Mouse (Mus musculus): ENCODE data around the gene Taf6. TPM values are rescaled to one million over a fixed set of nuclear protein-coding genes. Genes with fewer than 3 reads are reported as not detected.

The Taf6 gene
- total and polyA plus RNA-seq, 2 experiments from 2014 or later: 48.2 to 70.2 TPM

DNA sequence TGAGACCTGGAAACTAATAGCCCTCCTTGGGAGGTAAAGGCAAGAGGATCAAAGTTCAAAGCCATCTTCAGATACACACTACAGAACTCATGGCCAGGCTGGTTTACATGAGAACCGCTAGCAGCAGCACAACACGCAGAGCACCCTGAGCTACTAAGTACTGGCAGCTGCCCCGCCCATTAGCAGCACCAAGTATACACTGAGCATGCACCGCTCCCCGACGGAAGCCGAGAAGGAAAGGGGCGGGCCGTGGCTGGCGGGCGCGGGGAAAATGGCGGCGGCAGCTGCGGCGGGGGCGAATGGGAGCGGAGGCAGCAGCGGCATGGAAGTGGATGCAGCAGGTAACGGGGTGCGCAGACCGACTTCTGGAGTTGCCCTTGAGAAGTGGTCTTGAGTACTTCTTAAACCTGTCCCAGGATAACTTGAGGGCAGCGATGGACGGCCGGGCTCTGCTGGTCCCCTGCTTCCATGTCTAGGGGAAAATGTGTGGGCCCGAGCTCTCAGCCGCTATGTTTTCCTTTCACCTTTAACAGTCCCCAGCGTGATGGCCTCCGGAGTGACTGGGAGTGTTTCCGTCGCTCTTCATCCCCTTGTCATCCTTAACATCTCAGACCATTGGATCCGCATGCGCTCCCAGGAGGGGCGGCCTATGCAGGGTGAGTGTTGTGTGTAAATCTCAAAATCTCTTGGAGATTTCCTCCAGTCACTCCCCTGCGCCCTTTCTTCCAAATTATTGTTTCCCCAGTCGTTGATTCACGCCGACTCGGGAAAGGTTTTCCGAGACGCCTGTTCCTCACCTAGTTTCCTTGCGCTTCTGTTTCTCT lies 26.2 kb downstream of the Taf6 start, which contains the start of gene Cops6:
Gene Cops6 (plus strand): TSS at position 230 of the 824 bp plus-strand sequence.
- peak within 1 kb of the TSS; percentile 45 for H3K27ac ChIP-seq
- peak; percentile 19 for TF ChIP-seq CTCF (IDR thresholded peaks at IDR 0.05; ENCODE audit: low read depth)
- peak within 1 kb of the TSS; percentile 66 for H3K9ac ChIP-seq (replicated peaks; ENCODE audit: low read length)
- H3K36me3 ChIP-seq (ENCODE audit: insufficient read depth, low read length): peaks cover 30% of the 10 kb centered on the region
- H3K27me3 ChIP-seq (ENCODE audit: insufficient read depth, low read length): no peaks in the 10 kb centered on the region
- ATAC-seq: peak; percentile 97
- H3K4me3 ChIP-seq (ENCODE audit: low read length): peak within 1 kb of the TSS; percentile 50
- under 1% methylated on average over 41 of the region's 42 CpGs for WGBS
- H3K4me2 ChIP-seq (ENCODE audit: low read depth, low read length): peak within 1 kb of the TSS; percentile 72
- peak; percentile 95 for DNase-seq (ENCODE audit: low spot score)
- no peaks in the 10 kb centered on the region for H3K9me3 ChIP-seq (ENCODE audit: low read length)
- H3K4me1 ChIP-seq (ENCODE audit: insufficient read depth, low read length): no peaks in the 10 kb centered on the region; the same call in 1 of the 2 replicates

DNA sequence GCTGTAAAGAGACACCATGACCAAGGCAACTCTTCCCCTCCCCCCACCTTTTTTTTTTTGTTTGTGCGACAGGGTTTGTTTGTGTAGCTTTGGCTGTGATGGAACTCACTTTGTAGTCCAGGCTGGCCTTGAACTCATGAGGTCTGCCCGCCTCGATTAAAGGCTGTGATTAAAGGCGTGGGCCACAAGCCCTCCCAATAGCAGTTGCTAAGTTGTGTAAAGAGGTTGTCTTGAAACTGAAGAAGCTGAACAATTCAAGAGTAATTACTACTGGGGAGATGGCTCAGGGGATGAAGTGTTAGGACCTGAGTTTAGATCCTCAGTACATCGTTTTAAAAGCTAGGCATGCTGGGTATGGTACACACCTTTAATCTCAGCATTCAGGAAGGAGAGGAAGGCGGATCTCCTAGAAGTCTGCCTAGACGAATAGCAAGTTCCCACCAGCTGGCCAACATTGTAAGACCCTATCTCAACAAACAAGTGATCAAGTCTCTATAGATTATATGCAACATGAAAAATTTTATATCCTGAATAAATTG lies 27.0 kb downstream of the Taf6 start:
- 65% methylated on average over 7 of the region's 7 CpGs for WGBS
- peaks cover 22% of the 10 kb centered on the region for H3K36me3 ChIP-seq (ENCODE audit: insufficient read depth, low read length)
- no peaks in the 10 kb centered on the region; the same call in 1 of the 2 replicates for H3K4me1 ChIP-seq (ENCODE audit: insufficient read depth, low read length)
- peak overlapping the region; percentile 66 for H3K9ac ChIP-seq (replicated peaks; ENCODE audit: low read length)
- DNase-seq (ENCODE audit: low spot score): no peak
- no peak for ATAC-seq
- no peaks in the 10 kb centered on the region for H3K27me3 ChIP-seq (ENCODE audit: insufficient read depth, low read length)
- peak overlapping the region; percentile 72 for H3K4me2 ChIP-seq (ENCODE audit: low read depth, low read length)
- no peak for TF ChIP-seq CTCF (IDR thresholded peaks at IDR 0.05; ENCODE audit: low read depth)
- H3K4me3 ChIP-seq (ENCODE audit: low read length): peak overlapping the region; percentile 50
- H3K9me3 ChIP-seq (ENCODE audit: low read length): no peaks in the 10 kb centered on the region
- H3K27ac ChIP-seq: peak overlapping the region; percentile 45

DNA sequence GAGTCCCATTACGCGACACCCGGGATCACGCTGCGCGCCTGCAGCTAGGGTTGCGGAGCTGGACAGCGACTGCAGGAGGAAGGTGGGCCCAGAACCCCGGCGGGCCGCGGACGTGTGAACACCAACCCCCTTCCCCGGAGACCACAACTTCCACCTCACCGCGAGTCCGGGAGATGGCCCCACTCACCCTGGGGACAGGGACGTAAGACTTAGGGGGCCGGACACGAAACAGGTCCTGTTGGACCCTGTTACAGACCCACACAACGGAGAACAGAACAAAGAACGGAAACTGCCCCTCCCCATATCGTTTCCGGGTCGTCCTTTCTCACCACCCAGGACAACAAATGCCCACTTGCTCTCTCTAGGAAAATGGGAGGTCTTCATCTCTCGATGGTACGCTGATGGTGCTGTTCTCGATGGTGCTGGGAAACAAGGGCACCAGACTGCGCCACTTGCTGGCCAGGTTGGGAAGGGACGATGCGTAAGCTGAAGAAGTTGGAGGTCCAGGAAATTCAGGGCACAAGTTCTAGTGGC lies 31.7 kb downstream of the Taf6 start, which contains the start of gene Zfp113:
Gene Zfp113 (minus strand): TSS at position 302 of the 534 bp plus-strand sequence.
- WGBS: under 1% methylated on average over 31 of the region's 31 CpGs
- H3K4me1 ChIP-seq (ENCODE audit: insufficient read depth, low read length): 0 out of 2 replicates have a peak, but pooled peaks cover 6% of the 10 kb centered on the region
- peak within 1 kb of the TSS; percentile 95 for H3K27ac ChIP-seq
- no peaks in the 10 kb centered on the region for H3K9me3 ChIP-seq (ENCODE audit: low read length)
- ATAC-seq (peak; percentile 98), DNase-seq (ENCODE audit: low spot score) (peak; percentile 96)
- H3K4me3 ChIP-seq (ENCODE audit: low read length): peak within 1 kb of the TSS; percentile 63
- peak within 1 kb of the TSS; percentile 91 for H3K9ac ChIP-seq (replicated peaks; ENCODE audit: low read length)
- H3K36me3 ChIP-seq (ENCODE audit: insufficient read depth, low read length): peaks cover 17% of the 10 kb centered on the region
- peak; percentile 94 for TF ChIP-seq CTCF (IDR thresholded peaks at IDR 0.05; ENCODE audit: low read depth)
- H3K27me3 ChIP-seq (ENCODE audit: insufficient read depth, low read length): no peaks in the 10 kb centered on the region
- H3K4me2 ChIP-seq (ENCODE audit: low read depth, low read length): peak within 1 kb of the TSS; percentile 73

DNA sequence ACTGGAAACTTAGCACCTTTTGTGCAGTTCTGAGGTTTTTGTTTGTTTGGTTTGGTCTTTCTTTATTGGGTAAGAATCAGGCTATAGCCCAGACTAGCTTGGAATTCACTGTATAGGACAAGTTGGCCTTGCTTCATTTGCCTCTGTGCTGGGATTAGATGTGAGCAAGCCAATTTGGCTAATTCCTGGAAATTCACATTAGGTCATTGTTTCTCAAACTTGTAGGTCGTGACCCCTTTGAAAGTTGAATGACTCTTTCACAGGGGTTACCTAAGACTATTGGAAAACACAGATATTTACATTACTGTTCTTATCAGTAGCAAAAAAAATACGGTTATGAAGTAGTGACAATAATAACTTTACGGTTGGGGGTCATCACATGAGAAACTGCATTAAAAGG lies 32.9 kb downstream of the Taf6 start:
- H3K4me3 ChIP-seq (ENCODE audit: low read length): peak overlapping the region; percentile 63
- ATAC-seq: no peak
- H3K36me3 ChIP-seq (ENCODE audit: insufficient read depth, low read length): peaks cover 22% of the 10 kb centered on the region
- no peaks in the 10 kb centered on the region for H3K9me3 ChIP-seq (ENCODE audit: low read length)
- H3K27ac ChIP-seq: peak overlapping the region; percentile 95; the same call in 1 of the 2 replicates
- DNase-seq (ENCODE audit: low spot score): no peak
- no peaks in the 10 kb centered on the region for H3K27me3 ChIP-seq (ENCODE audit: insufficient read depth, low read length)
- WGBS: 86% methylated on average over 3 of the region's 3 CpGs
- H3K4me1 ChIP-seq (ENCODE audit: insufficient read depth, low read length): 0 out of 2 replicates have a peak, but pooled peaks cover 6% of the 10 kb centered on the region
- peak overlapping the region; percentile 73 for H3K4me2 ChIP-seq (ENCODE audit: low read depth, low read length)
- no peak for TF ChIP-seq CTCF (IDR thresholded peaks at IDR 0.05; ENCODE audit: low read depth)
- peak overlapping the region; percentile 91 for H3K9ac ChIP-seq (replicated peaks; ENCODE audit: low read length)

DNA sequence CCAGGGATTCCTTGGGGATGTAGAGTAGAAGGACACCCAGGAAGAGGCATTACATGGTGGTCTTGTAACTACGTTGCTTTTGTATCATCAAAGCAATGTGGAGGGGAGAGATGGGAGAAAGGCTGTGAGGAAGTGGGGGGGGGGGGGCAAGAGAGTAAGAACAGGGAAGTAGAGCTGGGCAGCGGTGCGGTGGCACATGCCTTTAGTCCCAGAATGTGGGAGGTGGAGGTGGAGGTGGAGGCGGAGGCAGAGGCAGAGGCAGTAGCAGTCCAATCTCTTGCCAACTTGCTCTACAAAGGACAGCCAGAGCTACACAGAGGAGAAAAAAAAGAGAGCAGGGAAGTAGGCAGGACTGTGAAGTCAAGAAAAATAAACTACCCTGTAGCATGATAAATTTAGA lies 48.7 kb downstream of the Taf6 start:
- 74% methylated on average over 4 of the region's 4 CpGs for WGBS
- Histone ChIP-seq H3K9me3 (ENCODE audit: low read length) (no peaks in the 10 kb centered on the region), H3K4me2 (ENCODE audit: low read depth, low read length) (no peak overlapping the region), H3K36me3 (ENCODE audit: insufficient read depth, low read length) (peaks cover 22% of the 10 kb centered on the region), H3K27ac (no peak overlapping the region), H3K4me1 (ENCODE audit: insufficient read depth, low read length) (no peaks in the 10 kb centered on the region), H3K4me3 (ENCODE audit: low read length) (no peak overlapping the region), H3K9ac (replicated peaks; ENCODE audit: low read length) (no peak overlapping the region), H3K27me3 (ENCODE audit: insufficient read depth, low read length) (no peaks in the 10 kb centered on the region)
- TF ChIP-seq CTCF (IDR thresholded peaks at IDR 0.05; ENCODE audit: low read depth): no peak
- DNase-seq (ENCODE audit: low spot score): no peak
- ATAC-seq: no peak

DNA sequence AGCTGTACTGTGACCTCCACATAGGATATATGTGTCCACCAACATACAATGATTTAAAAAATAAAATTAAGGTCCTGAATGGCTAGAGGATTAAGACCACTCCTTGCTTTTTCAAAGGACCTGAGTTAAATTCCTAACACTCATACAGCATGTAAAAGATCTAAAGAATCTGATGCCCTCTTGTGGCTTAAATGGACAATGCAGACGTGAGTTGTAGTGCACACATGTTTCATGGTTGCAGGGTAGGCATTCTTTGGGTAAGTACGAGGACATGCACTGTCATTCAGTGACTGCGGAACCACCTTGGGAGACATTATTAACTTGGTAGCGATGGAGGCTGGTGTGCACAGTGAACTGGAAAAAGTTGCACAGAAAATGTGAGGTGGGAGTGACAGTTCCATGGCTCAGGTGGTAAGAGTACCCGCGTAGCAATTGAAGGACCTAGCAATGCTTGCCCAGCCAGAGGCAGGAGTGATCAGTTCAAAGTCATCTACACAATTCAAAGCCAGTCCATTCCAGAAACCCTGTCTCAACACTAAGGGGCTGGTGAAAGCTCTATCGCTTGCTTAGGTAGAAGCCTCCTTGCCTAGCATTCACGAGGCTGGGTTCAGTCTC lies 49.2 kb downstream of the Taf6 start:
- TF ChIP-seq CTCF (IDR thresholded peaks at IDR 0.05; ENCODE audit: low read depth): peak; percentile 77
- Histone ChIP-seq H3K27me3 (ENCODE audit: insufficient read depth, low read length) (no peaks in the 10 kb centered on the region), H3K9me3 (ENCODE audit: low read length) (no peaks in the 10 kb centered on the region), H3K36me3 (ENCODE audit: insufficient read depth, low read length) (peaks cover 22% of the 10 kb centered on the region), H3K4me3 (ENCODE audit: low read length) (no peak overlapping the region), H3K4me1 (ENCODE audit: insufficient read depth, low read length) (no peaks in the 10 kb centered on the region), H3K4me2 (ENCODE audit: low read depth, low read length) (no peak overlapping the region), H3K9ac (replicated peaks; ENCODE audit: low read length) (no peak overlapping the region), H3K27ac (no peak overlapping the region)
- 63% methylated on average over 8 of the region's 8 CpGs for WGBS
- DNase-seq (ENCODE audit: low spot score) (peak; percentile 76), ATAC-seq (0 out of 2 replicates have a peak, but pooled peaks have one; percentile 45)
